ENCODE assay signal across 8 mouse cellular contexts in the genomic region with DNA sequence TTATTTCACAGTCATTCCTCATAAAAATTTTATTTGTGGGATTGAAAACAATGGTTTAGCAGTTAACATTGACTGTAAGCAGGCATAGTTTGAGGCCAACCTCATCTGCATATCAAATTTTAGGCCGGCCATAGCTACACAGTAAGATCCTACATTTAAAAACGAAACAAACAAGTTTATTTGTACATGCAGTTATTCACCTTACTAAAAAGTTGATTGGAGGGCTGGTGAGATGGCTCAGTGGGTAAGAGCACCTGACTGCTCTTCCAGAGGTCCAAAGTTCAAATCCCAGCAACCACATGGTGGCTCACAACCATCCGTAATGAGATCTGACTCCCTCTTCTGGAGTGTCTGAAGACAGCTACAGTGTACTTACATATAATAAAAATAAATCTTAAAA. TPM values are rescaled to one million over a fixed set of nuclear protein-coding genes. Genes with fewer than 3 reads are reported as not detected.
A peak's percentile ranks its signal among the peaks of the same experiment; 100 is the strongest.
DNase-seq lines count a peak whose midpoint lies in the region; ATAC-seq and TF ChIP-seq lines count a peak whose summit lies in the region.
"Not testable (repeated sequence)": the region's sequence is repeated elsewhere in the genome, so short reads cannot be mapped to it uniquely, and the experiment has no call there.

No protein-coding gene starts in this region.

- not testable (repeated sequence) for TF ChIP-seq CTCF in ES-Bruce4 (IDR thresholded peaks at IDR 0.05; ENCODE audit: low read depth, low read length); liver, adult 2 months (IDR thresholded peaks at IDR 0.05; ENCODE audit: low read depth, low read length); lung, postnatal 0 days (IDR thresholded peaks at IDR 0.05)

- peak overlapping the region; percentile 8; the same call in 1 of the 2 replicates for H3K4me2 ChIP-seq in forebrain, embryonic 11.5 days (ENCODE audit: low read depth, low read length, severe bottlenecking)
- peak overlapping the region; percentile 51 for H3K4me2 ChIP-seq in heart, embryonic 12.5 days
- peak overlapping the region; percentile 25 for H3K4me2 ChIP-seq in hindbrain, embryonic 16.5 days (ENCODE audit: low read length)
- H3K4me2 ChIP-seq in kidney, embryonic 14.5 days (replicated peaks; ENCODE audit: low read depth, low read length) = peak overlapping the region; percentile 81; the same call in 1 of the 2 replicates
- H3K4me2 ChIP-seq in lung, postnatal 0 days (replicated peaks; ENCODE audit: low read depth, low read length) = not testable (repeated sequence)
- H3K4me2 ChIP-seq in neural tube, embryonic 12.5 days (replicated peaks) = peak overlapping the region; percentile 49

- not testable (repeated sequence) for ATAC-seq in forebrain, embryonic 11.5 days (replicated peaks; ENCODE audit: low FRiP score); heart, embryonic 12.5 days (ENCODE audit: insufficient number of reproducible peaks, low FRiP score); hindbrain, embryonic 16.5 days; kidney, embryonic 14.5 days (ENCODE audit: low FRiP score, low TSS enrichment); lung, postnatal 0 days; neural tube, embryonic 12.5 days (ENCODE audit: low FRiP score, low read depth)

- TF ChIP-seq EP300 in ES-Bruce4 (IDR thresholded peaks at IDR 0.05; ENCODE audit: insufficient read depth, low read depth, low read length); lung, postnatal 0 days (IDR thresholded peaks at IDR 0.05): not testable (repeated sequence)

- peaks cover 11% of the 10 kb centered on the region; the same call in 1 of the 2 replicates for H3K79me2 ChIP-seq in liver, adult 2 months (ENCODE audit: control insufficient read depth, insufficient read depth, low read length)

- H3K4me3 ChIP-seq in ES-Bruce4 (ENCODE audit: low read depth, low read length); hindbrain, embryonic 16.5 days (ENCODE audit: low read length); kidney, embryonic 14.5 days (ENCODE audit: low read length); neural tube, embryonic 12.5 days: not testable (repeated sequence)
- H3K4me3 ChIP-seq in forebrain, embryonic 11.5 days (ENCODE audit: low read depth, low read length) = peak overlapping the region; percentile 7; the same call in 1 of the 2 replicates
- 0 out of 2 replicates have a peak overlapping the region, but pooled peaks have one; percentile 27 for H3K4me3 ChIP-seq in heart, embryonic 12.5 days
- H3K4me3 ChIP-seq in liver, adult 2 months (ENCODE audit: insufficient read depth, low read depth, low read length) = 0 out of 2 replicates have a peak overlapping the region, but pooled peaks have one; percentile 16
- H3K4me3 ChIP-seq in lung, postnatal 0 days (ENCODE audit: low read depth, low read length) = peak overlapping the region; percentile 14; the same call in 1 of the 2 replicates

- not testable (repeated sequence) for H3K27ac ChIP-seq in ES-Bruce4 (ENCODE audit: insufficient read depth, low read length); forebrain, embryonic 11.5 days (ENCODE audit: low read depth, low read length); heart, embryonic 12.5 days (ENCODE audit: poor library complexity, severe bottlenecking); hindbrain, embryonic 16.5 days (ENCODE audit: low read depth, low read length); kidney, embryonic 14.5 days (ENCODE audit: low read depth, low read length); liver, adult 2 months (replicated peaks; ENCODE audit: insufficient read depth, low read depth, low read length); lung, postnatal 0 days (ENCODE audit: low read length); neural tube, embryonic 12.5 days

- not testable (repeated sequence) for H3K9me3 ChIP-seq in ES-Bruce4 (replicated peaks; ENCODE audit: control insufficient read depth, insufficient read depth, low read length, poor library complexity, severe bottlenecking); forebrain, embryonic 11.5 days (ENCODE audit: control insufficient read depth, low read length); heart, embryonic 12.5 days (replicated peaks); hindbrain, embryonic 16.5 days (ENCODE audit: control insufficient read depth, low read length); kidney, embryonic 14.5 days (ENCODE audit: control insufficient read depth, low read length); lung, postnatal 0 days (ENCODE audit: low read length); neural tube, embryonic 12.5 days

- H3K9ac ChIP-seq in ES-Bruce4 (ENCODE audit: low read depth, poor library complexity, severe bottlenecking) = peak overlapping the region; percentile 53; the same call in 1 of the 2 replicates
- H3K9ac ChIP-seq in forebrain, embryonic 11.5 days (ENCODE audit: low read length); heart, embryonic 12.5 days; hindbrain, embryonic 16.5 days (ENCODE audit: low read depth, low read length); kidney, embryonic 14.5 days (ENCODE audit: low read depth, low read length); liver, adult 2 months (ENCODE audit: low read depth, low read length); lung, postnatal 0 days (replicated peaks; ENCODE audit: low read depth); neural tube, embryonic 12.5 days: not testable (repeated sequence)

- H3K36me3 ChIP-seq in ES-Bruce4 (ENCODE audit: control insufficient read depth, insufficient read depth, low read length, poor library complexity, severe bottlenecking) = peaks cover 37% of the 10 kb centered on the region
- not testable (repeated sequence) for H3K36me3 ChIP-seq in forebrain, embryonic 11.5 days (ENCODE audit: control insufficient read depth, insufficient read depth, low read length)
- peaks cover 40% of the 10 kb centered on the region for H3K36me3 ChIP-seq in heart, embryonic 12.5 days
- peaks cover 11% of the 10 kb centered on the region for H3K36me3 ChIP-seq in hindbrain, embryonic 16.5 days (ENCODE audit: control insufficient read depth, insufficient read depth, low read length)
- H3K36me3 ChIP-seq in kidney, embryonic 14.5 days (ENCODE audit: control insufficient read depth, insufficient read depth, low read length) = peaks cover 35% of the 10 kb centered on the region
- H3K36me3 ChIP-seq in liver, adult 2 months (ENCODE audit: control insufficient read depth, insufficient read depth, low read length) = peaks cover 24% of the 10 kb centered on the region
- H3K36me3 ChIP-seq in lung, postnatal 0 days (ENCODE audit: insufficient read depth, low read length) = peaks cover 11% of the 10 kb centered on the region; the same call in 1 of the 2 replicates
- H3K36me3 ChIP-seq in neural tube, embryonic 12.5 days = peaks cover 31% of the 10 kb centered on the region

- 82% methylated on average over 3 of the region's 3 CpGs for WGBS in forebrain, embryonic 11.5 days
- WGBS in heart, embryonic 12.5 days = 82% methylated on average over 3 of the region's 3 CpGs
- WGBS in hindbrain, embryonic 16.5 days = 85% methylated on average over 3 of the region's 3 CpGs
- WGBS in kidney, embryonic 14.5 days = 78% methylated on average over 3 of the region's 3 CpGs
- WGBS in liver, adult 2 months = 18% methylated on average over 3 of the region's 3 CpGs
- 73% methylated on average over 3 of the region's 3 CpGs for WGBS in lung, postnatal 0 days
- WGBS in neural tube, embryonic 12.5 days = 90% methylated on average over 3 of the region's 3 CpGs

- H3K4me1 ChIP-seq in ES-Bruce4 (ENCODE audit: control insufficient read depth, insufficient read depth, low read length); forebrain, embryonic 11.5 days (replicated peaks; ENCODE audit: control insufficient read depth, insufficient read depth, low read length); heart, embryonic 12.5 days (replicated peaks); kidney, embryonic 14.5 days (ENCODE audit: control insufficient read depth, insufficient read depth, low read length); liver, adult 2 months (ENCODE audit: control insufficient read depth, insufficient read depth, low read length); lung, postnatal 0 days (ENCODE audit: insufficient read depth, low read depth, low read length): not testable (repeated sequence)
- H3K4me1 ChIP-seq in hindbrain, embryonic 16.5 days (ENCODE audit: control insufficient read depth, insufficient read depth, low read depth, low read length) = peaks cover 23% of the 10 kb centered on the region
- H3K4me1 ChIP-seq in neural tube, embryonic 12.5 days = peaks cover 11% of the 10 kb centered on the region

- TF ChIP-seq POLR2A in ES-Bruce4 (IDR thresholded peaks at IDR 0.05; ENCODE audit: insufficient read depth, low read length); liver, adult 2 months (IDR thresholded peaks at IDR 0.05; ENCODE audit: extremely low read depth, insufficient read depth, low read length): not testable (repeated sequence)

- not testable (repeated sequence) for H3K27me3 ChIP-seq in ES-Bruce4 (ENCODE audit: control insufficient read depth, insufficient read depth, low read length, poor library complexity, severe bottlenecking); forebrain, embryonic 11.5 days (ENCODE audit: control insufficient read depth, insufficient read depth, low read length); heart, embryonic 12.5 days (replicated peaks); hindbrain, embryonic 16.5 days (replicated peaks; ENCODE audit: control insufficient read depth, insufficient read depth, low read length); kidney, embryonic 14.5 days (ENCODE audit: control insufficient read depth, insufficient read depth, low read length); liver, adult 2 months (ENCODE audit: control insufficient read depth, insufficient read depth, low read length); lung, postnatal 0 days (replicated peaks; ENCODE audit: insufficient read depth, low read length); neural tube, embryonic 12.5 days (replicated peaks)

- DNase-seq in forebrain, embryonic 11.5 days (ENCODE audit: low spot score); lung, postnatal 0 days (ENCODE audit: low spot score): not testable (repeated sequence)
- peak; percentile 68 for DNase-seq in liver, adult 2 months (ENCODE audit: extremely low read depth, low read depth, low spot score)

RNA-seq across cellular contexts. Expression of a gene that starts 3.4 kb away (rescaled TPM):
- 52.5 and 53.6 TPM in 2 replicates for polyA plus RNA-seq in ES-Bruce4 (2011; ENCODE audit: insufficient read depth, insufficient read length, low read depth, missing spikeins)
- 16.1 and 18.2 TPM in 2 replicates for polyA plus RNA-seq in forebrain, embryonic 11.5 days (2014; fragmentation: Nextera tagmentation; extraction: Ambion mirVana)
- 9.4 and 10.6 TPM in 2 replicates for polyA plus RNA-seq in heart, embryonic 12.5 days (2016; fragmentation: Nextera tagmentation; extraction: Ambion mirVana)
- polyA plus RNA-seq in hindbrain, embryonic 16.5 days (2015; fragmentation: Nextera tagmentation; extraction: Ambion mirVana) = 6.1 and 7.7 TPM in 2 replicates
- polyA plus RNA-seq in kidney, embryonic 14.5 days (2014; fragmentation: Nextera tagmentation; extraction: Ambion mirVana) = 16.1 and 18.3 TPM in 2 replicates
- total RNA-seq in liver, adult 2 months (2014; rRNA removed) = 19.5 and 20.3 TPM in 2 replicates
- polyA plus RNA-seq in liver, adult 2 months (2012; rRNA removed) = 5.8 and 7.9 TPM in 2 replicates
- polyA plus RNA-seq in lung, postnatal 0 days (2015; fragmentation: Nextera tagmentation; extraction: Ambion mirVana) = 6.7 and 8.3 TPM in 2 replicates
- 13.5 and 13.6 TPM in 2 replicates for polyA plus RNA-seq in neural tube, embryonic 12.5 days (2016; fragmentation: Nextera tagmentation; extraction: Ambion mirVana)

RNA-seq across cellular contexts. Expression of a gene that starts 13.2 kb away (rescaled TPM):
- 55.8 and 57.5 TPM in 2 replicates for polyA plus RNA-seq in ES-Bruce4 (2011; ENCODE audit: insufficient read depth, insufficient read length, low read depth, missing spikeins)
- polyA plus RNA-seq in forebrain, embryonic 11.5 days (2014; fragmentation: Nextera tagmentation; extraction: Ambion mirVana) = 75.5 and 81.7 TPM in 2 replicates
- polyA plus RNA-seq in heart, embryonic 12.5 days (2016; fragmentation: Nextera tagmentation; extraction: Ambion mirVana) = 46.3 TPM in 2 replicates
- 48.7 and 52.6 TPM in 2 replicates for polyA plus RNA-seq in hindbrain, embryonic 16.5 days (2015; fragmentation: Nextera tagmentation; extraction: Ambion mirVana)
- polyA plus RNA-seq in kidney, embryonic 14.5 days (2014; fragmentation: Nextera tagmentation; extraction: Ambion mirVana) = 62.5 and 76.6 TPM in 2 replicates
- 10.0 and 12.9 TPM in 2 replicates for total RNA-seq in liver, adult 2 months (2014; rRNA removed)
- 5.3 and 5.6 TPM in 2 replicates for polyA plus RNA-seq in liver, adult 2 months (2012; rRNA removed)
- polyA plus RNA-seq in lung, postnatal 0 days (2015; fragmentation: Nextera tagmentation; extraction: Ambion mirVana) = 32.2 and 34.1 TPM in 2 replicates
- 62.9 and 74.0 TPM in 2 replicates for polyA plus RNA-seq in neural tube, embryonic 12.5 days (2016; fragmentation: Nextera tagmentation; extraction: Ambion mirVana)

RNA-seq across cellular contexts. Expression of a gene that starts 56.1 kb away (rescaled TPM):
- 44.5 and 45.8 TPM in 2 replicates for polyA plus RNA-seq in ES-Bruce4 (2011; ENCODE audit: insufficient read depth, insufficient read length, low read depth, missing spikeins)
- polyA plus RNA-seq in forebrain, embryonic 11.5 days (2014; fragmentation: Nextera tagmentation; extraction: Ambion mirVana) = 19.4 and 33.4 TPM in 2 replicates
- 13.3 and 14.8 TPM in 2 replicates for polyA plus RNA-seq in heart, embryonic 12.5 days (2016; fragmentation: Nextera tagmentation; extraction: Ambion mirVana)
- 20.9 and 26.3 TPM in 2 replicates for polyA plus RNA-seq in hindbrain, embryonic 16.5 days (2015; fragmentation: Nextera tagmentation; extraction: Ambion mirVana)
- 10.1 and 17.8 TPM in 2 replicates for polyA plus RNA-seq in kidney, embryonic 14.5 days (2014; fragmentation: Nextera tagmentation; extraction: Ambion mirVana)
- 15.1 and 16.7 TPM in 2 replicates for total RNA-seq in liver, adult 2 months (2014; rRNA removed)
- 8.7 and 12.3 TPM in 2 replicates for polyA plus RNA-seq in liver, adult 2 months (2012; rRNA removed)
- polyA plus RNA-seq in lung, postnatal 0 days (2015; fragmentation: Nextera tagmentation; extraction: Ambion mirVana) = 12.8 and 13.0 TPM in 2 replicates
- polyA plus RNA-seq in neural tube, embryonic 12.5 days (2016; fragmentation: Nextera tagmentation; extraction: Ambion mirVana) = 33.1 and 40.7 TPM in 2 replicates
